Mouse (Mus musculus) heart, embryonic 11.5 days (tissue): ENCODE results near the gene Tcf7l2. TPM values are rescaled to one million over a fixed set of nuclear protein-coding genes. Genes with fewer than 3 reads are reported as not detected.

Source experiments
- ATAC-seq: fragments of 200-750 bp; cut with Nextera tagmentation; replicated peaks from 2 replicates; pipeline ENCODE4 v1.8.0; 2017; ENCODE audit warnings: moderate library complexity; ENCODE audit not compliant: insufficient number of reproducible peaks, low FRiP score, low TSS enrichment
- H3K27ac ChIP-seq: fragments of 300-500 bp; sonication (generic); 2 replicates; pipeline ENCODE4 v1.5.1; 2014; ENCODE audit warnings: mild to moderate bottlenecking, low read depth, low read length
- H3K27me3 ChIP-seq: fragments of 300-500 bp; sonication (generic); 2 replicates; pipeline ENCODE4 v1.6.1; 2014; ENCODE audit warnings: mild to moderate bottlenecking, low read length, mixed read lengths; ENCODE audit not compliant: control insufficient read depth, insufficient read depth
- H3K36me3 ChIP-seq: fragments of 300-500 bp; sonication (generic); 2 replicates; pipeline ENCODE4 v1.6.1; 2014; ENCODE audit warnings: mild to moderate bottlenecking, low read length, moderate library complexity, mixed read lengths; ENCODE audit not compliant: control insufficient read depth, insufficient read depth
- H3K4me1 ChIP-seq: fragments of 300-500 bp; sonication (generic); 2 replicates; pipeline ENCODE4 v1.6.1; 2014; ENCODE audit warnings: low read length; ENCODE audit not compliant: control insufficient read depth, insufficient read depth
- H3K4me2 ChIP-seq: fragments of 300-500 bp; sonication (generic); 2 replicates; pipeline ENCODE4 v1.6.1; 2014; ENCODE audit warnings: mild to moderate bottlenecking, moderate library complexity
- H3K4me3 ChIP-seq: fragments of 300-500 bp; sonication (generic); 2 replicates; pipeline ENCODE4 v1.5.1; 2014; ENCODE audit warnings: low read depth, low read length
- H3K9ac ChIP-seq: fragments of 300-500 bp; sonication (generic); 2 replicates; pipeline ENCODE4 v1.6.1; 2014; ENCODE audit warnings: mild to moderate bottlenecking, low read depth, low read length, moderate library complexity
- H3K9me3 ChIP-seq: fragments of 300-500 bp; sonication (generic); replicated peaks from 2 replicates; pipeline ENCODE4 v1.6.1; 2016; ENCODE audit warnings: low read length; ENCODE audit not compliant: control insufficient read depth
- WGBS: fragments of 180-500 bp; shearing (Covaris S2); extraction: QIAGEN DNeasy Blood & Tissue Kit; methylation state at CpG from one replicate; pipeline ENCODE4 v1.1.7; 2014; ENCODE audit not compliant: insufficient replicate concordance; 5-methylcytosine and 5-hydroxymethylcytosine counted together
- polyA plus RNA-seq: library from polyadenylated mRNA; unstranded; fragments of >200 nt; fragmentation: Nextera tagmentation; extraction: Ambion mirVana; gene quantifications from 2 replicates; pipeline ENCODE4 v1.2.1, GENCODE M21; 2014

The Tcf7l2 gene
- polyA plus RNA-seq, 1 experiment from 2014 or later, result 82.0 TPM

- no peak overlapping the region for H3K9ac ChIP-seq
Measured at GRCm38 (mm10) chr19:55794194-55794945, 52.8 kb downstream of the Tcf7l2 start.

GRCm38 (mm10) chr19:55794946-55795340 is 53.3 kb downstream of the Tcf7l2 start:
- peaks cover 36% of the 10 kb centered on the region for H3K4me1 ChIP-seq
- H3K4me2 ChIP-seq, result no peak overlapping the region
- over 99% methylated on average over 5 of the region's 5 CpGs for WGBS
- H3K36me3 ChIP-seq, result no peaks in the 10 kb centered on the region
- no peaks in the 10 kb centered on the region for H3K27me3 ChIP-seq
- no peak for ATAC-seq
- H3K4me3 ChIP-seq, result no peak overlapping the region
- no peak overlapping the region for H3K27ac ChIP-seq
- no peaks in the 10 kb centered on the region for H3K9me3 ChIP-seq
- H3K9ac ChIP-seq, result no peak overlapping the region

More at GRCm38 (mm10) chr19:55794194-55794945, 52.8 kb downstream of the Tcf7l2 start:
- Histone ChIP-seq H3K36me3 (no peaks in the 10 kb centered on the region), H3K4me2 (no peak overlapping the region), H3K9me3 (no peaks in the 10 kb centered on the region), H3K27me3 (no peaks in the 10 kb centered on the region), H3K4me3 (no peak overlapping the region), H3K4me1 (peaks cover 41% of the 10 kb centered on the region), H3K27ac (no peak overlapping the region)
- ATAC-seq, result no peak
- WGBS, result 80% methylated on average over 8 of the region's 8 CpGs

- no peaks in the 10 kb centered on the region for H3K36me3 ChIP-seq
- 54% methylated on average over 7 of the region's 7 CpGs for WGBS
- H3K27ac ChIP-seq, result no peak overlapping the region
- H3K4me2 ChIP-seq, result no peak overlapping the region
- H3K27me3 ChIP-seq, result no peaks in the 10 kb centered on the region
- H3K4me1 ChIP-seq, result peaks cover 32% of the 10 kb centered on the region
- H3K9me3 ChIP-seq, result no peaks in the 10 kb centered on the region
- H3K4me3 ChIP-seq, result no peak overlapping the region
- no peak overlapping the region for H3K9ac ChIP-seq
- ATAC-seq, result no peak
Measured at GRCm38 (mm10) chr19:55795349-55795748, 53.7 kb downstream of the Tcf7l2 start.

- ATAC-seq, result no peak
- Histone ChIP-seq H3K4me3 (no peak overlapping the region), H3K9me3 (no peaks in the 10 kb centered on the region), H3K4me2 (no peak overlapping the region), H3K36me3 (no peaks in the 10 kb centered on the region), H3K27ac (no peak overlapping the region), H3K27me3 (no peaks in the 10 kb centered on the region), H3K4me1 (peaks cover 14% of the 10 kb centered on the region), H3K9ac (no peak overlapping the region)
- 74% methylated on average over 3 of the region's 3 CpGs for WGBS
Measured at GRCm38 (mm10) chr19:55797834-55798233, 56.2 kb downstream of the Tcf7l2 start.

GRCm38 (mm10) chr19:55799411-55799810 is 57.8 kb downstream of the Tcf7l2 start:
- Histone ChIP-seq H3K9ac (no peak overlapping the region), H3K4me2 (no peak overlapping the region), H3K27ac (no peak overlapping the region), H3K4me3 (no peak overlapping the region), H3K27me3 (no peaks in the 10 kb centered on the region), H3K4me1 (peaks cover 14% of the 10 kb centered on the region), H3K9me3 (no peaks in the 10 kb centered on the region), H3K36me3 (no peaks in the 10 kb centered on the region)
- ATAC-seq, result no peak

GRCm38 (mm10) chr19:55800059-55800458 is 58.4 kb downstream of the Tcf7l2 start:
- Histone ChIP-seq H3K4me2 (no peak overlapping the region), H3K27ac (no peak overlapping the region), H3K9ac (no peak overlapping the region), H3K4me3 (no peak overlapping the region), H3K27me3 (no peaks in the 10 kb centered on the region), H3K36me3 (no peaks in the 10 kb centered on the region), H3K4me1 (peaks cover 14% of the 10 kb centered on the region), H3K9me3 (no peaks in the 10 kb centered on the region)
- whole genome bisulfite sequencing, result 85% methylated on average over 4 of the region's 4 CpGs
- ATAC-seq, result no peak

GRCm38 (mm10) chr19:55803121-55803520 is 61.5 kb downstream of the Tcf7l2 start:
- no peak for ATAC-seq
- Histone ChIP-seq H3K27me3 (no peaks in the 10 kb centered on the region), H3K4me2 (no peak overlapping the region)

GRCm38 (mm10) chr19:55803797-55804196 is 62.2 kb downstream of the Tcf7l2 start:
- no peaks in the 10 kb centered on the region for H3K9me3 ChIP-seq

More at GRCm38 (mm10) chr19:55803121-55803520, 61.5 kb downstream of the Tcf7l2 start:
- WGBS, result 55% methylated on average over 1 of the region's 1 CpGs
- Histone ChIP-seq H3K9ac (no peak overlapping the region), H3K36me3 (no peaks in the 10 kb centered on the region), H3K4me1 (peaks cover 14% of the 10 kb centered on the region), H3K27ac (no peak overlapping the region), H3K4me3 (no peak overlapping the region), H3K9me3 (no peaks in the 10 kb centered on the region)

GRCm38 (mm10) chr19:55804795-55805194 is 63.2 kb downstream of the Tcf7l2 start:
- WGBS, result 86% methylated on average over 7 of the region's 7 CpGs
- ATAC-seq, result no peak

More at GRCm38 (mm10) chr19:55803797-55804196, 62.2 kb downstream of the Tcf7l2 start:
- no peak for ATAC-seq
- H3K4me3 ChIP-seq, result no peak overlapping the region
- no peaks in the 10 kb centered on the region for H3K27me3 ChIP-seq
- no peaks in the 10 kb centered on the region for H3K36me3 ChIP-seq
- H3K4me2 ChIP-seq, result no peak overlapping the region
- 87% methylated on average over 12 of the region's 12 CpGs for WGBS
- H3K9ac ChIP-seq, result no peak overlapping the region
- no peak overlapping the region for H3K27ac ChIP-seq
- H3K4me1 ChIP-seq, result peaks cover 14% of the 10 kb centered on the region

More at GRCm38 (mm10) chr19:55804795-55805194, 63.2 kb downstream of the Tcf7l2 start:
- Histone ChIP-seq H3K4me1 (peaks cover 14% of the 10 kb centered on the region), H3K36me3 (no peaks in the 10 kb centered on the region), H3K9me3 (no peaks in the 10 kb centered on the region), H3K27me3 (no peaks in the 10 kb centered on the region), H3K4me2 (no peak overlapping the region), H3K9ac (no peak overlapping the region), H3K4me3 (no peak overlapping the region), H3K27ac (no peak overlapping the region)
